24 mouse cellular contexts compared by ENCODE assay signal in the genomic region with DNA sequence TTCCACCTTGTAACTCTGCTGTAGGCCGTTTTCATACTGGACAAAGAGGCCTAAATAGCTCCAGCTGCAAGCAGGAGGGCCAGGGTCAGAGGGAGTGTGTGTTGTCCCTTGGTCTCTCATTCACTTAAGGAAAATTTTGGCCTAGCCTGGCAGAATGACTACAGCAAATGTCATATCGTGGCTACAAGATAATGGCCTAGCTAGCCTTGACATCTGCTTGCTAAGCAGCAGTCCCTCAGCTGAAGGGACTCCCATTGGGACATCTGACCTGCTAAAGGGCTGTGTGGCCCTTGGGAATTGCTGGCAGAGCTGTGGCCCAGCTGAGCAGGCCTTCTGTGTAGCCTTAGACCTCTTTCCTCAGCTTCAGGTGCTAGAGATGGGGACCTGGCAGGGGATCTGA. TPM values are rescaled to one million over a fixed set of nuclear protein-coding genes. Genes with fewer than 3 reads are reported as not detected.
A peak's percentile ranks its signal among the peaks of the same experiment; 100 is the strongest.
DNase-seq lines count a peak whose midpoint lies in the region.
"Had no signal": no experiment of that assay in that cellular context is flagged by ENCODE, and none has a peak within 500 bp of the region (broad histone marks: within the 10 kb centered on the region; RNA-seq: fewer than 3 reads in every experiment).

No protein-coding gene starts in this region.

- peak; percentile 56 for DNase-seq in adrenal gland, adult 2 months
- no peak for DNase-seq in adrenal gland, postnatal 10 days
- DNase-seq in adrenal gland, adult 8-10 months = peak; percentile 17
- no peak for DNase-seq in adrenal gland, postnatal 14 days
- peak; percentile 85 for DNase-seq in heart, adult 11 months
- DNase-seq in heart, postnatal 4 days = no peak
- DNase-seq: adrenal gland, postnatal 25 days; adrenal gland, postnatal 36 days; B cell, adult 2 months; cerebellum, adult 11 months; cerebellum, adult 11-12 months; cerebellum, adult 18-20 months; cerebellum, adult 8-10 months; cerebellum, adult 9-10 months; cerebellum, adult 9-11 months had no signal

RNA-seq across cellular contexts. Expression of a gene that starts 53.8 kb away (rescaled TPM):
- total RNA-seq in adrenal gland, adult 2 months (2021) = not detected
- polyA plus RNA-seq in adrenal gland, adult 2 months (2012; rRNA removed) = 0.67 TPM in 1 of 2 replicates, not detected in the other
- total RNA-seq in adrenal gland, postnatal 10 days (2021) = 1 to 10 TPM; 1.0 to 4.0 TPM
- total RNA-seq in adrenal gland, adult 8-10 months (2022) = not detected
- total RNA-seq in adrenal gland, postnatal 14 days (2021) = 0.22 and 1.1 TPM in 2 replicates
- not detected for total RNA-seq in heart, postnatal 4 days (2021)
- total RNA-seq: adrenal gland, adult 18-20 months; adrenal gland, postnatal 25 days; CH12.LX; G1E; MEL had no signal
- polyA plus RNA-seq: activated CD4-positive, CD25-positive, alpha-beta regulatory T cell, adult 4 months; C2C12; CD4-positive, CD25-positive, alpha-beta regulatory T cell, adult 4 months; cerebellum, adult 2 months; G1E; Patski had no signal

RNA-seq across cellular contexts. Expression of a gene that starts 57.0 kb away (rescaled TPM):
- 1 to 10 TPM in 1 of 2 experiments, under 1 TPM in 1; 0.40 to 1.0 TPM for total RNA-seq in adrenal gland, adult 2 months (2021)
- polyA plus RNA-seq in adrenal gland, adult 2 months (2012; rRNA removed) = 1.5 and 3.3 TPM in 2 replicates
- 1 to 10 TPM in 1 of 2 experiments, under 1 TPM in 1; 0.69 to 1.2 TPM for total RNA-seq in adrenal gland, postnatal 10 days (2021)
- total RNA-seq in adrenal gland, adult 8-10 months (2022) = 1 to 10 TPM; 1.1 to 2.1 (median 1.3) TPM
- total RNA-seq in adrenal gland, postnatal 14 days (2021) = 0.30 and 0.83 TPM in 2 replicates
- under 1 TPM; 0.14 to 0.29 TPM for total RNA-seq in heart, postnatal 4 days (2021)
- total RNA-seq: CH12.LX, MEL had no signal
- polyA plus RNA-seq: activated CD4-positive, CD25-positive, alpha-beta regulatory T cell, adult 4 months; C2C12; CD4-positive, CD25-positive, alpha-beta regulatory T cell, adult 4 months; G1E had no signal

Comparison
In these comparisons a context has a peak if more than half of its experiments do, and no peak if none do; other contexts are left out.
1. DNase-seq: peak in adrenal gland, adult 2 months (single experiment), adrenal gland, adult 8-10 months (single experiment) and heart, adult 11 months (single experiment); none in adrenal gland, postnatal 10 days (single experiment), adrenal gland, postnatal 14 days (single experiment) and heart, postnatal 4 days (single experiment).